Mouse (Mus musculus): ENCODE results near the gene Catip. TPM values are rescaled to one million over a fixed set of nuclear protein-coding genes. Genes with fewer than 3 reads are reported as not detected.

Gene Catip
- polyA plus RNA-seq, 2 experiments: 0.73 to 4.2 TPM

GRCm38 (mm10) chr1:74364270-74364669, 2.4 kb downstream of the Catip start:
- 63% methylated on average over 8 of the region's 8 CpGs for WGBS
- no peak for TF ChIP-seq POLR2A (IDR thresholded peaks at IDR 0.05; ENCODE audit: borderline replicate concordance, extremely low read depth, insufficient read depth, insufficient read length)
- H3K9ac ChIP-seq (ENCODE audit: low read depth, low read length, severe bottlenecking): no peak overlapping the region

GRCm38 (mm10) chr1:74367886-74368645, 6.2 kb downstream of the Catip start:
- Histone ChIP-seq H3K4me1 (ENCODE audit: control insufficient read depth, insufficient read depth, low read length) (peaks cover 3% of the 10 kb centered on the region; the same call in 1 of the 2 replicates), H3K9me3 (ENCODE audit: control insufficient read depth, low read length) (no peaks in the 10 kb centered on the region), H3K4me2 (replicated peaks; ENCODE audit: low read depth, low read length, severe bottlenecking) (peak overlapping the region; percentile 54), H3K4me3 (replicated peaks; ENCODE audit: low read length) (peak overlapping the region; percentile 22), H3K9ac (ENCODE audit: low read depth, low read length, severe bottlenecking) (peak overlapping the region; percentile 45), H3K27ac (replicated peaks; ENCODE audit: low read depth, low read length) (no peak overlapping the region), H3K36me3 (ENCODE audit: control insufficient read depth, insufficient read depth, low read length) (no peaks in the 10 kb centered on the region), H3K27me3 (ENCODE audit: control insufficient read depth, insufficient read depth, low read length) (no peaks in the 10 kb centered on the region)
- 14% methylated on average over 32 of the region's 34 CpGs for WGBS
- no peak for TF ChIP-seq POLR2A (IDR thresholded peaks at IDR 0.05; ENCODE audit: borderline replicate concordance, extremely low read depth, insufficient read depth, insufficient read length)
- DNase-seq (ENCODE audit: low spot score): peak; percentile 67
- peak; percentile 87 for ATAC-seq (ENCODE audit: low FRiP score, low read depth)

More at GRCm38 (mm10) chr1:74364270-74364669, 2.4 kb downstream of the Catip start:
- no peak overlapping the region for H3K4me2 ChIP-seq (replicated peaks; ENCODE audit: low read depth, low read length, severe bottlenecking)
- no peaks in the 10 kb centered on the region for H3K27me3 ChIP-seq (ENCODE audit: control insufficient read depth, insufficient read depth, low read length)
- no peak overlapping the region for H3K4me3 ChIP-seq (replicated peaks; ENCODE audit: low read length)
- ATAC-seq (ENCODE audit: low FRiP score, low read depth) (no peak), DNase-seq (ENCODE audit: low spot score) (no peak)
- no peaks in the 10 kb centered on the region for H3K9me3 ChIP-seq (ENCODE audit: control insufficient read depth, low read length)
- no peak overlapping the region for H3K27ac ChIP-seq (replicated peaks; ENCODE audit: low read depth, low read length)
- H3K4me1 ChIP-seq (ENCODE audit: control insufficient read depth, insufficient read depth, low read length): peaks cover 10% of the 10 kb centered on the region
- H3K36me3 ChIP-seq (ENCODE audit: control insufficient read depth, insufficient read depth, low read length): no peaks in the 10 kb centered on the region

- DNase-seq (ENCODE audit: low spot score): no peak
- Histone ChIP-seq H3K36me3 (ENCODE audit: control insufficient read depth, insufficient read depth, low read length) (no peaks in the 10 kb centered on the region), H3K9ac (ENCODE audit: low read depth, low read length, severe bottlenecking) (no peak overlapping the region), H3K4me2 (replicated peaks; ENCODE audit: low read depth, low read length, severe bottlenecking) (no peak overlapping the region), H3K4me3 (replicated peaks; ENCODE audit: low read length) (no peak overlapping the region), H3K9me3 (ENCODE audit: control insufficient read depth, low read length) (no peaks in the 10 kb centered on the region), H3K27me3 (ENCODE audit: control insufficient read depth, insufficient read depth, low read length) (no peaks in the 10 kb centered on the region), H3K27ac (replicated peaks; ENCODE audit: low read depth, low read length) (no peak overlapping the region), H3K4me1 (ENCODE audit: control insufficient read depth, insufficient read depth, low read length) (peaks cover 3% of the 10 kb centered on the region; the same call in 1 of the 2 replicates)
- ATAC-seq (ENCODE audit: low FRiP score, low read depth): no peak
- 40% methylated on average over 4 of the region's 4 CpGs for WGBS
- no peak for TF ChIP-seq POLR2A (IDR thresholded peaks at IDR 0.05; ENCODE audit: borderline replicate concordance, extremely low read depth, insufficient read depth, insufficient read length)
Observed at GRCm38 (mm10) chr1:74370040-74370439, 8.1 kb downstream of the Catip start.

GRCm38 (mm10) chr1:74373372-74373771, 11.5 kb downstream of the Catip start:
- no peak overlapping the region for H3K27ac ChIP-seq (replicated peaks; ENCODE audit: low read depth, low read length)
- no peaks in the 10 kb centered on the region for H3K27me3 ChIP-seq (ENCODE audit: control insufficient read depth, insufficient read depth, low read length)
- no peaks in the 10 kb centered on the region for H3K4me1 ChIP-seq (ENCODE audit: control insufficient read depth, insufficient read depth, low read length)
- DNase-seq (ENCODE audit: low spot score) (no peak), ATAC-seq (ENCODE audit: low FRiP score, low read depth) (no peak)
- no peak overlapping the region for H3K4me3 ChIP-seq (replicated peaks; ENCODE audit: low read length)
- no peaks in the 10 kb centered on the region for H3K36me3 ChIP-seq (ENCODE audit: control insufficient read depth, insufficient read depth, low read length)
- H3K4me2 ChIP-seq (replicated peaks; ENCODE audit: low read depth, low read length, severe bottlenecking): no peak overlapping the region
- H3K9ac ChIP-seq (ENCODE audit: low read depth, low read length, severe bottlenecking): no peak overlapping the region
- WGBS: 74% methylated on average over 4 of the region's 4 CpGs
- no peak for TF ChIP-seq POLR2A (IDR thresholded peaks at IDR 0.05; ENCODE audit: borderline replicate concordance, extremely low read depth, insufficient read depth, insufficient read length)
- H3K9me3 ChIP-seq (ENCODE audit: control insufficient read depth, low read length): no peaks in the 10 kb centered on the region

- H3K27ac ChIP-seq (replicated peaks; ENCODE audit: low read depth, low read length): no peak within 1 kb of the TSS
- H3K9ac ChIP-seq (ENCODE audit: low read depth, low read length, severe bottlenecking): no peak within 1 kb of the TSS
- no peaks in the 10 kb centered on the region for H3K27me3 ChIP-seq (ENCODE audit: control insufficient read depth, insufficient read depth, low read length)
- ATAC-seq (ENCODE audit: low FRiP score, low read depth) (no peak), DNase-seq (ENCODE audit: low spot score) (no peak)
- H3K4me3 ChIP-seq (replicated peaks; ENCODE audit: low read length): no peak within 1 kb of the TSS
- H3K4me2 ChIP-seq (replicated peaks; ENCODE audit: low read depth, low read length, severe bottlenecking): no peak within 1 kb of the TSS
- no peak for TF ChIP-seq POLR2A (IDR thresholded peaks at IDR 0.05; ENCODE audit: borderline replicate concordance, extremely low read depth, insufficient read depth, insufficient read length)
- H3K4me1 ChIP-seq (ENCODE audit: control insufficient read depth, insufficient read depth, low read length): no peaks in the 10 kb centered on the region
- no peaks in the 10 kb centered on the region for H3K36me3 ChIP-seq (ENCODE audit: control insufficient read depth, insufficient read depth, low read length)
- no peaks in the 10 kb centered on the region for H3K9me3 ChIP-seq (ENCODE audit: control insufficient read depth, low read length)
- 68% methylated on average over 8 of the region's 8 CpGs for WGBS
Observed at GRCm38 (mm10) chr1:74374980-74375379, 13.1 kb downstream of the Catip start, which contains the start of gene Slc11a1. Slc11a1 (plus strand) TSS chr1:74375195.
